Mouse (Mus musculus) heart, adult 8-10 months (tissue): ENCODE results near the gene Cyp2u1. TPM values are rescaled to one million over a fixed set of nuclear protein-coding genes. Genes with fewer than 3 reads are reported as not detected.

Experiments used
- DNase-seq: peaks from one replicate; pipeline ENCODE4 v3.0.0; 2022; ENCODE audit warnings: low spot score
- total RNA-seq, 4 experiments: library from RNA; stranded (reverse); gene quantifications; 2 replicates each; pipeline ENCODE4 v1.2.4; 2022

Gene Cyp2u1
- total RNA-seq, 4 experiments from 2014 or later = 33.6 to 39.7 (median 37.5) TPM

- DNase-seq = no peak
These were observed 47.5 kb downstream of the Cyp2u1 start for GRCm38 (mm10) chr3:131255399-131255981.

GRCm38 (mm10) chr3:131254991-131255390 lies 48.0 kb downstream of the Cyp2u1 start:
- no peak for DNase-seq

GRCm38 (mm10) chr3:131251601-131252000 lies 51.4 kb downstream of the Cyp2u1 start:
- DNase-seq = no peak

DNA sequence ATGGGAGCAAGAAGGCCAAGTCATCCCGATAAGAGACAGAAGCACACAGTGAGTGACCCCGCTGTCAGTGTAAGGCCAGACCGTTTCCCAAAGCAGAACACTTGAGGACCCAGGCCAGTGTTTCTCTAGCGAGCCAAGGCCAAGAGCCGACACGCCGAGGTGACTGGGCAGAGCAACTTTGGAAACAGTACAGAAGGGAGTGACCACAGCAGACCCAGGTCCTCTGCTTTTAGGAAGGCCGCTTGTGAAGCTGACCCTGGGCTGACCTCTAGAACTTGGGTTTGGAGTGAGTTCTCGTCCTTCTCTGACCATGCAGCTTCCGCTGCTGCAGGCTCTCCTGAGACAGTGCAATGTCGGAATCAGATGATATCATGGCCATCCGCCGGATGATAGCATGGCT lies 52.0 kb downstream of the Cyp2u1 start:
- no peak for DNase-seq

GRCm38 (mm10) chr3:131250283-131250682 lies 52.7 kb downstream of the Cyp2u1 start:
- DNase-seq = no peak

- no peak for DNase-seq
These were observed 54.6 kb downstream of the Cyp2u1 start for GRCm38 (mm10) chr3:131248444-131248843.

- DNase-seq = no peak
These were observed 55.2 kb downstream of the Cyp2u1 start for GRCm38 (mm10) chr3:131247851-131248250.

GRCm38 (mm10) chr3:131247447-131247846 lies 55.6 kb downstream of the Cyp2u1 start:
- no peak for DNase-seq

DNA sequence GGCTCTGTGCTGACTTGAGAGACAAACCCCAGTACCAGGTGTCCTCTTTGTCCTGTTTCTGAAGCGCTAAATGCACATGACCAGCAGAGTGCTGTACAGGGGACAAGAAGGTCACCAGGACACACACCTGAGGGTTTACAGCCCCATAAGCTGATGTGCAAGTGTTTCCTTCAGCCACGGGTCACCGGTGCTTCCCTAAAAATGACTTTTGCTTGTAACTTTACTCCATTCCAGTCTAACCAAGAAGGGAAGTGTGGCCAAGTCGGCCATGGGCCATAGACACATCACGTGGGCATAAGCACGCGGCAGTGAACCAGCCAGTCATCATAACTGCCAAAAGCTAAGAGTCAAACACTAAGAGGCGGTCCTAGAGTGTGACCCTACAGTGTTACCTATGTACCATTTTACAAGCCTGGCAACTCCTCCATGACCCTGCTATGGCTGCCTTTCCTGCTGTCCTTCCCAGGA lies 56.4 kb downstream of the Cyp2u1 start:
- DNase-seq = peak; percentile 59

DNA sequence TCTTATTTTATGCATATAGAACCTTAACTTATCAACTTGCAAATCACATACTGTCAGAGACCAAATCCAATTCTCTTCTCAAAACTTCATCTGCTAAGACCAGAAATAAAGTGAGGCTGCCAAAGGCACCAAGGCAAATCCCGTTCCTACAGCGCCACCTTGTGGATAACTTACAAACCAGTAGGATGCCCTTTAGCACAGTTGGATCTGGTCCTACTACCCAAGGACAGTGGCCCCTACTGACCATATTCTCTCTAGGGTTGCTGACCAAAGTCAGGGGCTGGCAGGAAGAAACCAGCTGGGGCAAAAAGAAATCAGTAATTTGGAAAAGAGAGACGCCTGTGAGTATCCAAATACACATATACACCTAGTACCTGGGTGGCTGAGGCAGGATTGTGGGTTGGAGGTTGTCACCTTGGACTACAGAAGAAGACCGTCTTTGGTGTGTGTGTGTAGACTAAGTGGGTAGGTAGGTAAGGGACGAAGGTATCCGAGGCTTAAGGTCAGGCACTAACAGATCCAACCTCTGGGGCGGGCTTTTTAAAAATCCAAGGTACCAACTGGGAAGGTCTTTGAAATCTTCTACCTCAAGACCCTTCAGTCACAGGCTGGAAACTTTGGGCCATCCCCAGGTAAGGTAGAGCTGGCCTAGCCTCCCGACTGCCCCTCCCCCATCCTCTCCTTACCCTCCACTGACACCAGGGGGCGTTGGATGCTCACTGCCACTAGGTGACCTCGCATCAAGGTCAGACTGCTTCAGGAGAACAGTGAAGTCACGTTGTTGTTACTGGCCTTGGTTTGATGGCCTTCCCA lies 57.1 kb downstream of the Cyp2u1 start:
- peak; percentile 57 for DNase-seq

Other genes starting within 250 kb of the Cyp2u1 start
- under 1 TPM in 3 of 4 experiments, not detected in 1; 0.14 to 0.31 (median 0.26) TPM for gene Lef1, start 192.8 kb downstream of the Cyp2u1 start, total RNA-seq
- gene Hadh, start 31.1 kb downstream of the Cyp2u1 start, total RNA-seq = 100 to 1,000 TPM; 729 to 925 (median 854) TPM
- gene Sgms2, start 188.2 kb upstream of the Cyp2u1 start, total RNA-seq = 1 to 10 TPM; 1.3 to 2.0 (median 1.7) TPM